Mouse (Mus musculus): Measurements from ENCODE around the gene Hpca. TPM values are rescaled to one million over a fixed set of nuclear protein-coding genes. Genes with fewer than 3 reads are reported as not detected.
A peak's percentile ranks its signal among the peaks of the same experiment; 100 is the strongest.

Gene Hpca
- polyA plus RNA-seq, 1 experiment: not detected

DNA sequence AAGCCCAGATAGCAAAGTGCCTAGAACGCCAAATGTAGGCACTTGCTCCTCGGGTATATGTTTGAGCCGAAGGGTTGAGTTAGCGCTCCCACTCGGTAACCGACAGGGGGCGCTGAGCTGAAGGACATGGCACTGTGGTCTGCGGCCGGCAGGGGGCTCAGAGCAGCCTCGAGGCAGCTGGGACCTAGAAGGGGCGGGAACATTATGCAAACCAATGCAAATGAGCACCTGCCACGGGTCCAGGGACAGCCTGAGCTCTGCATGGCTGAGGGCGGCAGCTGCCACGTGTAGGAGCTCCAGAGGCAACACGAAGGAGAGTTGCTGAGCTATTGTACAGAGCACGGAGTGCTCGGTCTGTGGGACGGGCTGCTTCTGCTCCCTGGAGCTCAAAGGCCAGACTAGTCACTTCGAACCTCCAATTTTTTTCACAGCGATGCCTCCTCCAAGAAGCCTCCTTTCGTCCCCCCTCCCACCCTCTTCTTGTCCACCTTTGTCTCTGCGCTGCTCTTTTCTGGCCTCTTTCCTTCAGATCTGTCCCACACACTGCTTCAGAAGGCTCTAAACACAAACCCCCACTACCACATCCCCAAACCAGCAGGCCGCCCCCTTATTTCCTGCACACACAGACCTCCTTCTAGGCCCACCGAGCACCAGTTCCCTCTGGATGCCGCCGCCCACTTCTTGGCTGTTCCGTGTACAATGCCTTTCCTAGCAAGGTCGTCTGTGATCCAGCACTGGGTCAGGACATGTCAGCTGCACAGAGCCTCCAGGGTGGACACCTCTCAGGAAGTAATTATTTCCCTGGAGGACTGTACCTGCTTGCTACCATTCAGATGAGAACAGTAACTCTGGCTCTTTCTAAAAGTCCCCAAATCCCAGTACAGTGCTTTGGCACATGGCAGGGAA, 8.5 kb downstream of the Hpca start:
- H3K4me3 ChIP-seq (ENCODE audit: insufficient read depth, low read length): no peak overlapping the region
- H3K4me1 ChIP-seq (ENCODE audit: control insufficient read depth, insufficient read depth, low read length): no peaks in the 10 kb centered on the region
- no peak overlapping the region for H3K27ac ChIP-seq (ENCODE audit: insufficient read depth, low read length)
- TF ChIP-seq POLR2A (IDR thresholded peaks at IDR 0.05; ENCODE audit: low read depth, low read length) (no peak), CTCF (IDR thresholded peaks at IDR 0.05; ENCODE audit: borderline replicate concordance, insufficient read depth, low read length) (peak; percentile 96)

DNA sequence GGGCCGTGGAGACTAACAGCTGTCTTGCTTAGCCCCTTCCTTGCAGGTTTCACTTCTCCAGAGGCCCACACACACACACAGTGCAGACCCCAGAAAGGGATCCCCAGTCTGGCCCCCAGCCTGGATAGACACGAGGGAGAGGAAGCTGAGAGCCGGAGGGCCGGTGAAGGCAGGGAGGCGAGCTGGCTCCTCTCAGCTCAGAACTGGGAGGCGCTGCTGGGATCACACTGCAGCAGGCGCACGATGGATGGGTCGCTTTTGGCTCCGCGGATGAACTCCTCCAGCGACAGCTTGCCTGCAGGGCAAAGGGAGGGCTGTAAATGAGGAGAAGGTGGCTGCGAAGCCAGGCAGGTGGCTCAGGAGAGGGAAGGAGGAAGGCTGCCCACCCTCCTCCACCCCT, 9.6 kb downstream of the Hpca start:
- Histone ChIP-seq H3K4me1 (ENCODE audit: control insufficient read depth, insufficient read depth, low read length) (no peaks in the 10 kb centered on the region), H3K27ac (ENCODE audit: insufficient read depth, low read length) (no peak overlapping the region), H3K4me3 (ENCODE audit: insufficient read depth, low read length) (no peak overlapping the region)
- TF ChIP-seq CTCF (IDR thresholded peaks at IDR 0.05; ENCODE audit: borderline replicate concordance, insufficient read depth, low read length) (no peak), POLR2A (IDR thresholded peaks at IDR 0.05; ENCODE audit: low read depth, low read length) (no peak)

GRCm38 (mm10) chr4:129111350-129111749, 10.5 kb downstream of the Hpca start:
- TF ChIP-seq POLR2A (IDR thresholded peaks at IDR 0.05; ENCODE audit: low read depth, low read length) (no peak), CTCF (IDR thresholded peaks at IDR 0.05; ENCODE audit: borderline replicate concordance, insufficient read depth, low read length) (0 out of 2 replicates have a peak, but pooled peaks have one; percentile 8)

GRCm38 (mm10) chr4:129110804-129111203, 11.0 kb downstream of the Hpca start:
- TF ChIP-seq CTCF (IDR thresholded peaks at IDR 0.05; ENCODE audit: borderline replicate concordance, insufficient read depth, low read length): no peak
- H3K27ac ChIP-seq (ENCODE audit: insufficient read depth, low read length): no peak overlapping the region
- no peak overlapping the region for H3K4me3 ChIP-seq (ENCODE audit: insufficient read depth, low read length)
- no peaks in the 10 kb centered on the region for H3K4me1 ChIP-seq (ENCODE audit: control insufficient read depth, insufficient read depth, low read length)

More at GRCm38 (mm10) chr4:129111350-129111749, 10.5 kb downstream of the Hpca start:
- Histone ChIP-seq H3K27ac (ENCODE audit: insufficient read depth, low read length) (no peak overlapping the region), H3K4me1 (ENCODE audit: control insufficient read depth, insufficient read depth, low read length) (no peaks in the 10 kb centered on the region), H3K4me3 (ENCODE audit: insufficient read depth, low read length) (no peak overlapping the region)

DNA sequence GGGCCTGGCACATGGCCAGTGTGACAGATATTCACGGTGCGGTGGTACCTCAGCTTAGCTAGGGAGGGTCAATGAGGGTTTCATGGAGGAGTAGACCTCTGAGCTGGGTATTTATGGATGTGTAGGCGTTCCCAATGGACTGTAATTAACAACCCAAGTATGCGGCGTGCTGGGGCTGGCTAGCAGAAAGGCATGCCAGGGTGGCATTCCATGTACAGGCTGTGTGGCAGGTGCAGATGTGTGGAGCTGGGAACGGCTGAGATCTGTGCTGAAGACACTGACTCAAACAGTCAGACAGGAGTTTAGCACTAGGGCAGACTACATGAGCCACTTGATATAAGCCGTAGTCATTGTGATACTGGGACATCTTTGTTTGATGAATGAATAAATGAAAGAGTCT, 13.2 kb downstream of the Hpca start:
- Histone ChIP-seq H3K4me3 (ENCODE audit: insufficient read depth, low read length) (no peak overlapping the region), H3K27ac (ENCODE audit: insufficient read depth, low read length) (no peak overlapping the region), H3K4me1 (ENCODE audit: control insufficient read depth, insufficient read depth, low read length) (no peaks in the 10 kb centered on the region)
- no peak for TF ChIP-seq POLR2A (IDR thresholded peaks at IDR 0.05; ENCODE audit: low read depth, low read length)
- no peak for TF ChIP-seq CTCF (IDR thresholded peaks at IDR 0.05; ENCODE audit: borderline replicate concordance, insufficient read depth, low read length)

DNA sequence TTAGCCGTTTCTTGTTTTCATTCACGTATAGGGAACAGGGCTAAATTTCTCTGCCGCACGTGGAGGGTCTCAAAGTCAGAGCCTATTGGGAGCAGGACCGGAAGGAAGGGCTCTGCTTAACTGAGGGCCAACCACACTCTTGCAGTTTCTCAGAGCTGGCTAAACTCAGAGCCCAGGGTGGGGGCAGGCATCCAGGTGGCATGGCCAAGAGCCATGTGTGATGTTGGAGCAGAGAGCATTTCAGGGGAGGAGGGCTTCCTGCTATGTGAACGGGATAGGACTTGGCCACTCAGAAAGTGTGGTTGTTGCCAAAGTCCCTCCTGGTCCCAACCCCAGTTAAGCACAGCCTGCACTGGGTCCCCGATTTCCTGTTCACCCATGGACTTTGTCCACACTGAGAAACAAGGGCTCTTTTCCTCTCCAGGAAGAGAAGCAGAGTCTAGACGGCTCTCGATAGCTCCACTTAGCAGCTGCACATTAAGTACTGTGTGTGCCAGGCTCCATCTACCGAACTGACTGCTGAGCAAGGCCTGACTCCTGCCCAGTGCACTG, 14.4 kb downstream of the Hpca start:
- Histone ChIP-seq H3K4me3 (ENCODE audit: insufficient read depth, low read length) (no peak overlapping the region), H3K4me1 (ENCODE audit: control insufficient read depth, insufficient read depth, low read length) (no peaks in the 10 kb centered on the region), H3K27ac (ENCODE audit: insufficient read depth, low read length) (no peak overlapping the region)
- TF ChIP-seq CTCF (IDR thresholded peaks at IDR 0.05; ENCODE audit: borderline replicate concordance, insufficient read depth, low read length) (no peak), POLR2A (IDR thresholded peaks at IDR 0.05; ENCODE audit: low read depth, low read length) (no peak)

GRCm38 (mm10) chr4:129106073-129106472, 15.8 kb downstream of the Hpca start:
- TF ChIP-seq POLR2A (IDR thresholded peaks at IDR 0.05; ENCODE audit: low read depth, low read length) (no peak), CTCF (IDR thresholded peaks at IDR 0.05; ENCODE audit: borderline replicate concordance, insufficient read depth, low read length) (no peak)
- Histone ChIP-seq H3K4me3 (ENCODE audit: insufficient read depth, low read length) (no peak overlapping the region), H3K4me1 (ENCODE audit: control insufficient read depth, insufficient read depth, low read length) (no peaks in the 10 kb centered on the region), H3K27ac (ENCODE audit: insufficient read depth, low read length) (no peak overlapping the region)

DNA sequence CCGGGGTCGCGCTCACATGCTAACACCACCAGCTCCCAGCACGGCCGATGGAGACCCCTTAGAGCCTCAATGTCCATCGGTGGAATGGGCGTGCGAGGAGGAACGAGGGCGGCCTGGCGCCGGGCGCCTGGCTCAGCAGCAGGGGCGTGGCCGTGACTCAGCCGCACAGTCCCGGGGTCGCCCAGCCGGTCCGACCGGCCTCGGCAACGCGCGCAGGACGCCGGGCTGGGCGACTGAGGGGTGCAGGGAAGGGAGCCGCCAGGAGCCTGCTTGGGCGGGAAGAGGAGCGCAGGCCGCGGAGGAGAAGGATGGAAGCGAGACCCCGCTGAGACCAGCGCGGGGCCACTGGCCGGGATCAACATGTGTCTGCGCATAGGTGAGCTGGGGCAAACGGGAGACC, 16.5 kb downstream of the Hpca start, which contains the start of gene Tmem54:
Gene Tmem54, plus strand, starts transcription at position 193 of the 400 bp plus-strand sequence.
- Histone ChIP-seq H3K27ac (ENCODE audit: insufficient read depth, low read length) (no peak within 1 kb of the TSS), H3K4me1 (ENCODE audit: control insufficient read depth, insufficient read depth, low read length) (no peaks in the 10 kb centered on the region), H3K4me3 (ENCODE audit: insufficient read depth, low read length) (no peak within 1 kb of the TSS)
- TF ChIP-seq CTCF (IDR thresholded peaks at IDR 0.05; ENCODE audit: borderline replicate concordance, insufficient read depth, low read length) (no peak), POLR2A (IDR thresholded peaks at IDR 0.05; ENCODE audit: low read depth, low read length) (no peak)

- no peak overlapping the region for H3K27ac ChIP-seq (ENCODE audit: insufficient read depth, low read length)
- no peaks in the 10 kb centered on the region for H3K4me1 ChIP-seq (ENCODE audit: control insufficient read depth, insufficient read depth, low read length)
- TF ChIP-seq CTCF (IDR thresholded peaks at IDR 0.05; ENCODE audit: borderline replicate concordance, insufficient read depth, low read length): no peak
- TF ChIP-seq POLR2A (IDR thresholded peaks at IDR 0.05; ENCODE audit: low read depth, low read length): no peak
- no peak overlapping the region for H3K4me3 ChIP-seq (ENCODE audit: insufficient read depth, low read length)
Measured at GRCm38 (mm10) chr4:129102133-129102829, 19.6 kb downstream of the Hpca start.

Measured in embryonic fibroblast, embryonic 13.5 days (primary cell).